Mouse (Mus musculus) MEL (cell line): ENCODE results near the gene Prkar1b. TPM values are rescaled to one million over a fixed set of nuclear protein-coding genes. Genes with fewer than 3 reads are reported as not detected.

Source experiments
- DNase-seq: peaks from one replicate; pipeline ENCODE4 v3.0.0; 2011; ENCODE audit warnings: low read depth, low spot score
- H3K27ac ChIP-seq: 2 replicates; pipeline ENCODE4 v1.5.1; 2012; ENCODE audit warnings: low read depth, mild to moderate bottlenecking, control low read depth, low read length, moderate library complexity; ENCODE audit not compliant: control insufficient read depth
- H3K27me3 ChIP-seq, 2 experiments: fragments of 150-350 bp in 1 of 2; sonication (generic) in 1 of 2; 2 replicates each; pipeline ENCODE4 v1.6.1; 2012; ENCODE audit warnings: low read length in 2 of 2, mild to moderate bottlenecking in 2 of 2, improper control_type of control experiment in 1 of 2, moderate library complexity in 1 of 2; ENCODE audit not compliant: insufficient read depth in 2 of 2, control insufficient read depth in 1 of 2
- H3K36me3 ChIP-seq, 2 experiments: 2 replicates each; pipeline ENCODE4 v1.6.1; 2012 to 2014; ENCODE audit warnings: low read length in 2 of 2, improper control_type of control experiment in 1 of 2, inconsistent platforms in 1 of 2, mild to moderate bottlenecking in 1 of 2; ENCODE audit not compliant: insufficient read depth in 2 of 2, control insufficient read depth in 1 of 2
- H3K4me1 ChIP-seq, 2 experiments: fragments of 150-350 bp in 1 of 2; sonication (generic) in 1 of 2; 2 replicates each; pipeline ENCODE4 v1.6.1; 2012; ENCODE audit warnings: low read length in 2 of 2, improper control_type of control experiment in 1 of 2, mild to moderate bottlenecking in 1 of 2; ENCODE audit not compliant: insufficient read depth in 2 of 2, control insufficient read depth in 1 of 2
- H3K4me3 ChIP-seq, 2 experiments: fragments of 150-350 bp in 1 of 2; sonication (generic) in 1 of 2; 2 replicates each; pipeline ENCODE4 v1.5.1; 2012; ENCODE audit warnings: low read depth in 2 of 2, low read length in 2 of 2, mild to moderate bottlenecking in 2 of 2, moderate library complexity in 2 of 2, control low read depth in 1 of 2, improper control_type of control experiment in 1 of 2; ENCODE audit not compliant: control insufficient read depth in 1 of 2, insufficient read depth in 1 of 2
- H3K79me2 ChIP-seq: 2 replicates; pipeline ENCODE4 v1.6.1; 2012; ENCODE audit warnings: mild to moderate bottlenecking, low read length, moderate library complexity; ENCODE audit not compliant: control insufficient read depth, poor library complexity, insufficient read depth
- H3K9ac ChIP-seq: 2 replicates; pipeline ENCODE4 v1.6.1; 2012; ENCODE audit warnings: low read depth, mild to moderate bottlenecking, control low read depth, low read length, moderate library complexity; ENCODE audit not compliant: control insufficient read depth, poor library complexity, severe bottlenecking
- H3K9me3 ChIP-seq: fragments of 150-350 bp; sonication (generic); replicated peaks from 2 replicates; pipeline ENCODE4 v1.6.1; 2012; ENCODE audit warnings: mild to moderate bottlenecking, low read length, improper control_type of control experiment, moderate library complexity; ENCODE audit not compliant: insufficient read depth
- E2F4 ChIP-seq: IDR thresholded peaks from 2 replicates; pipeline ENCODE4 v1.6.1; 2011; ENCODE audit warnings: low read depth, low read length, improper control_type of control experiment, borderline replicate concordance
- ELF1 ChIP-seq: IDR thresholded peaks from 2 replicates; pipeline ENCODE4 v1.6.1; 2014; ENCODE audit warnings: low read depth, mild to moderate bottlenecking, inconsistent platforms, low read length, improper control_type of control experiment, moderate library complexity
- EP300 ChIP-seq, 2 experiments: IDR thresholded peaks; 2 replicates each; pipeline ENCODE4 v1.6.1; 2011; ENCODE audit warnings: improper control_type of control experiment in 2 of 2, low read length in 2 of 2, low read depth in 1 of 2, mild to moderate bottlenecking in 1 of 2
- ETS1 ChIP-seq: IDR thresholded peaks from 2 replicates; pipeline ENCODE4 v1.6.1; 2012; ENCODE audit warnings: low read depth, mild to moderate bottlenecking, inconsistent platforms, low read length, improper control_type of control experiment, moderate library complexity
- GABPA ChIP-seq: IDR thresholded peaks from 2 replicates; pipeline ENCODE4 v1.6.1; 2012; ENCODE audit warnings: low read depth, mild to moderate bottlenecking, inconsistent platforms, low read length, improper control_type of control experiment, moderate library complexity
- JUND ChIP-seq: IDR thresholded peaks from 2 replicates; pipeline ENCODE4 v1.6.1; 2011; ENCODE audit warnings: low read depth, mild to moderate bottlenecking, improper control_type of control experiment, low read length
- MEF2A ChIP-seq: IDR thresholded peaks from 2 replicates; pipeline ENCODE4 v1.6.1; 2014; ENCODE audit warnings: low read depth, mild to moderate bottlenecking, inconsistent platforms, low read length, improper control_type of control experiment; ENCODE audit not compliant: poor library complexity, insufficient replicate concordance, severe bottlenecking; ENCODE audit errors: extremely low read depth
- MYC ChIP-seq: IDR thresholded peaks from 2 replicates; pipeline ENCODE4 v1.6.1; 2011; ENCODE audit warnings: low read depth, mild to moderate bottlenecking, low read length, improper control_type of control experiment, moderate library complexity
- NELFE ChIP-seq: IDR thresholded peaks from 2 replicates; pipeline ENCODE4 v1.6.1; 2011; ENCODE audit warnings: low read depth, low read length, improper control_type of control experiment
- NRF1 ChIP-seq: IDR thresholded peaks from 2 replicates; pipeline ENCODE4 v1.6.1; 2014; ENCODE audit warnings: low read depth, mild to moderate bottlenecking, inconsistent platforms, low read length, improper control_type of control experiment, moderate library complexity; ENCODE audit not compliant: poor library complexity, insufficient read depth, severe bottlenecking
- RAD21 ChIP-seq: IDR thresholded peaks from 2 replicates; pipeline ENCODE4 v1.6.1; 2011; ENCODE audit warnings: mild to moderate bottlenecking, low read depth, low read length, improper control_type of control experiment
- UBTF ChIP-seq: IDR thresholded peaks from 2 replicates; pipeline ENCODE4 v1.6.1; 2012; ENCODE audit warnings: low read depth, mild to moderate bottlenecking, inconsistent platforms, low read length, improper control_type of control experiment, moderate library complexity, borderline replicate concordance; ENCODE audit not compliant: insufficient read depth
- USF1 ChIP-seq: IDR thresholded peaks from 2 replicates; pipeline ENCODE4 v1.6.1; 2014; ENCODE audit warnings: low read depth, mild to moderate bottlenecking, inconsistent platforms, low read length, improper control_type of control experiment, moderate library complexity
- ZC3H11A ChIP-seq: IDR thresholded peaks from 2 replicates; pipeline ENCODE4 v1.6.1; 2012; ENCODE audit warnings: low read depth, mild to moderate bottlenecking, inconsistent platforms, low read length, improper control_type of control experiment
- ZNF384 ChIP-seq: IDR thresholded peaks from 2 replicates; pipeline ENCODE4 v1.6.1; 2012; ENCODE audit warnings: low read depth, mild to moderate bottlenecking, inconsistent platforms, low read length, improper control_type of control experiment
- polyA plus RNA-seq, 2 experiments: library from polyadenylated mRNA; stranded (reverse) in 1 of 2; unstranded in 1 of 2; fragments of >175 nt in 1 of 2; fragments of >200 nt in 1 of 2; gene quantifications; 2 replicates each; pipeline versions ENCODE4 v1.2.1 to v1.2.4; 2012; ENCODE audit warnings: low replicate concordance in 2 of 2, low read depth in 1 of 2; ENCODE audit not compliant: insufficient read length in 2 of 2, insufficient read depth in 1 of 2, missing spikeins in 1 of 2
- total RNA-seq: library from RNA; depleted of rRNA; stranded (reverse); fragments of 300-350 nt; gene quantifications from 2 replicates; pipeline ENCODE4 v1.2.3, GENCODE M21; 2012

Gene Prkar1b
- total and polyA plus RNA-seq, 3 experiments, result not detected

DNA sequence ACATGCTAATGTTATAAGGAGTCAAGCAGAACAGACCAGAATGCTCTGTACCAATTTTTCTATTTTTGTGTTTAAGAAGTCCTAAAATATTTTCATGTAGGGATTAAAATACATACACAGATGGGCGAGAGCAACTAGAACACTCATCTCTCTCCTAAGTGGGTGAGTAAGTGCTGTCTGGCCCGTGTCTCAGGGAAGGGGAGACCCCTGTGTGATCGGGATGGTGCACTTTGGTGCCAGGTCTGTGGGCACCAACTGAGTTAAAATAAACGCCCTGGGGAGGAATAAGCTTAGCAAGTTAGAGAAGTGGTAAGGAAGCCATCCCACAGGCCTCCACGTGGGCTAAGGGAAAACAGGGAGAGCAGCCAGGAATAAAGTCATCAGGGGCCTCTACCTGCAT is 41.2 kb upstream of the Prkar1b start:
- H3K4me3 ChIP-seq, result no peak overlapping the region
- TF ChIP-seq MYC, result no peak
- no peak for TF ChIP-seq MEF2A
- no peak for TF ChIP-seq ZC3H11A
- TF ChIP-seq UBTF, result no peak
- no peak for TF ChIP-seq RAD21
- TF ChIP-seq ZNF384, result no peak
- no peak for TF ChIP-seq USF1
- TF ChIP-seq NRF1, result no peak
- TF ChIP-seq ELF1, result no peak
- no peaks in the 10 kb centered on the region for H3K9me3 ChIP-seq
- H3K27ac ChIP-seq, result no peak overlapping the region
- no peaks in the 10 kb centered on the region for H3K79me2 ChIP-seq
- peaks cover 0 to 4% of the 10 kb centered on the region in 2 experiments; a peak in 3 of 4 replicates for H3K36me3 ChIP-seq
- H3K4me1 ChIP-seq, result peaks cover 2 to 4% of the 10 kb centered on the region in 2 experiments
- H3K27me3 ChIP-seq, result no peaks in the 10 kb centered on the region
- no peak for DNase-seq
- H3K9ac ChIP-seq, result no peak overlapping the region

DNA sequence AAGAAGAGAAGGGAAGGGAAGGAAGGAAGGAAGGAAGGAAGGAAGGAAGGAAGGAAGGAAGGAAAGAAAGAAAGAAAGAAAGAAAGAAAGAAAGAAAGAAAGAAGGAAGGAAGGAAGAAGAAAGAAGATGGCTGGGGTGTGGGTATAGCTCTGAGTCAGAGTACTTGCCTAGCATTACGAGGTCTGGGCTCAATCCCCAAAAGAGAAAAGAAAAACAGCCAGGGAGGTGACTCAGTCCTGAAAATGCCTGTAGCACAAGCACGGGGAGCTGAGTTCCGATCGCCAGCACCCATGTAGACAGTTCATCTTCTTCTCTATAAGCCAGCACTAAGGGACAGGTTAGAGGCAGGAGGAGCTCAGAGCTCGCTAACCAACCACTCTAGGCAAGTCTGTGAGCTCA is 39.9 kb upstream of the Prkar1b start:
- no peaks in the 10 kb centered on the region for H3K27me3 ChIP-seq
- no peak for DNase-seq
- no peaks in the 10 kb centered on the region for H3K79me2 ChIP-seq
- no peak overlapping the region for H3K9ac ChIP-seq
- no peaks in the 10 kb centered on the region for H3K4me1 ChIP-seq
- H3K4me3 ChIP-seq, result no peak overlapping the region
- H3K27ac ChIP-seq, result no peak overlapping the region
- no peaks in the 10 kb centered on the region for H3K9me3 ChIP-seq
- H3K36me3 ChIP-seq, result no peaks in the 10 kb centered on the region; a peak in 1 of 4 replicates
- TF ChIP-seq ETS1, result no peak
- no peak for TF ChIP-seq EP300 (IDR thresholded peaks at IDR 0.05; ENCODE audit: low read depth in 1 of 2, low read length in 2 of 2)
- no peak for TF ChIP-seq JUND

DNA sequence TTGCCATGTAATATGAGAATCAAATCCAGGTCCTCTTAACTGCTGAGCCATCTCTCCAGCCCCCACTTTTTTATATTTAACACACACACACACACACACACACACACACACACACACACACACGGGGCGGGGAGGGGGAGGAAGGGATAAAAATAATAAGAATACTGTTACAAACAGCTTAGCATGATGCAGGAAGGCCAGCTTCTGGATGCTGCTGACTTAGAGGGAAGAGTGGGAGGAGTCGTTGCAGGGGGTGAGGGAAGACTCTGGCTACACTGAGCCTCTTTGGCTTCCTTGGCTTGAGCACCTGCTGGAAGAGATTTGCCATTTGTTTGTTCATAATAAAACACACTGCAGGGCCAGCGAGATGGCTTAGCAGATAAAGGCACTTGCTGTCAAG is 35.1 kb upstream of the Prkar1b start:
- H3K27me3 ChIP-seq, result no peaks in the 10 kb centered on the region
- TF ChIP-seq GABPA (no peak), E2F4 (no peak), ELF1 (no peak), EP300 (IDR thresholded peaks at IDR 0.05; ENCODE audit: low read depth in 1 of 2, low read length in 2 of 2) (no peak), RAD21 (no peak), ZNF384 (no peak), NELFE (no peak)
- TF ChIP-seq, all 39 proteins: peak for 0
- no peak overlapping the region for H3K27ac ChIP-seq
- no peaks in the 10 kb centered on the region for H3K9me3 ChIP-seq
- no peak for DNase-seq
- no peaks in the 10 kb centered on the region for H3K79me2 ChIP-seq
- no peaks in the 10 kb centered on the region; a peak in 1 of 4 replicates for H3K36me3 ChIP-seq
- no peak overlapping the region for H3K9ac ChIP-seq
- H3K4me1 ChIP-seq, result no peaks in the 10 kb centered on the region
- no peak overlapping the region for H3K4me3 ChIP-seq
